Mouse (Mus musculus): ENCODE results near the gene Cntn3. TPM values are rescaled to one million over a fixed set of nuclear protein-coding genes. Genes with fewer than 3 reads are reported as not detected.
A peak's percentile ranks its signal among the peaks of the same experiment; 100 is the strongest.

Cntn3 gene
- polyA plus RNA-seq, 1 experiment, result 0.06 TPM

GRCm38 (mm10) chr6:102363291-102363832 lies 209.5 kb downstream of the Cntn3 start:
- no peak overlapping the region for H3K4me3 ChIP-seq (ENCODE audit: insufficient read depth, low read depth, low read length)
- WGBS, result 80% methylated on average over 3 of the region's 3 CpGs
- no peak for DNase-seq
- no peak overlapping the region for H3K27ac ChIP-seq (ENCODE audit: insufficient read depth, low read depth, low read length)
- no peaks in the 10 kb centered on the region for H3K27me3 ChIP-seq (replicated peaks; ENCODE audit: control insufficient read depth, insufficient read depth, low read length)
- H3K36me3 ChIP-seq (ENCODE audit: control insufficient read depth, insufficient read depth, low read length), result no peaks in the 10 kb centered on the region
- TF ChIP-seq CTCF (conservative IDR thresholded peaks at IDR 0.05; ENCODE audit: insufficient read depth, insufficient read length, low read depth, low read length) (no peak), POLR2A (IDR thresholded peaks at IDR 0.05; ENCODE audit: low read depth, low read length) (no peak)
- H3K4me1 ChIP-seq (ENCODE audit: control insufficient read depth, insufficient read depth, low read length), result no peaks in the 10 kb centered on the region

GRCm38 (mm10) chr6:102332144-102332543 lies 240.8 kb downstream of the Cntn3 start:
- Histone ChIP-seq H3K4me1 (ENCODE audit: control insufficient read depth, insufficient read depth, low read length) (no peaks in the 10 kb centered on the region), H3K27ac (ENCODE audit: insufficient read depth, low read depth, low read length) (no peak overlapping the region), H3K36me3 (ENCODE audit: control insufficient read depth, insufficient read depth, low read length) (no peaks in the 10 kb centered on the region), H3K4me3 (ENCODE audit: insufficient read depth, low read depth, low read length) (no peak overlapping the region), H3K27me3 (replicated peaks; ENCODE audit: control insufficient read depth, insufficient read depth, low read length) (no peaks in the 10 kb centered on the region)
- WGBS, result 81% methylated on average over 3 of the region's 3 CpGs
- DNase-seq, result no peak
- TF ChIP-seq POLR2A (IDR thresholded peaks at IDR 0.05; ENCODE audit: low read depth, low read length), result no peak
- no peak for TF ChIP-seq CTCF (conservative IDR thresholded peaks at IDR 0.05; ENCODE audit: insufficient read depth, insufficient read length, low read depth, low read length)

GRCm38 (mm10) chr6:102326711-102327110 lies 246.2 kb downstream of the Cntn3 start:
- no peak overlapping the region for H3K4me3 ChIP-seq (ENCODE audit: insufficient read depth, low read depth, low read length)
- TF ChIP-seq POLR2A (IDR thresholded peaks at IDR 0.05; ENCODE audit: low read depth, low read length) (no peak), CTCF (conservative IDR thresholded peaks at IDR 0.05; ENCODE audit: insufficient read depth, insufficient read length, low read depth, low read length) (no peak)
- no peaks in the 10 kb centered on the region for H3K4me1 ChIP-seq (ENCODE audit: control insufficient read depth, insufficient read depth, low read length)
- no peaks in the 10 kb centered on the region for H3K36me3 ChIP-seq (ENCODE audit: control insufficient read depth, insufficient read depth, low read length)
- 77% methylated on average over 2 of the region's 2 CpGs for WGBS
- DNase-seq, result no peak
- no peaks in the 10 kb centered on the region for H3K27me3 ChIP-seq (replicated peaks; ENCODE audit: control insufficient read depth, insufficient read depth, low read length)
- H3K27ac ChIP-seq (ENCODE audit: insufficient read depth, low read depth, low read length), result no peak overlapping the region

GRCm38 (mm10) chr6:102322614-102323284 lies 250.2 kb downstream of the Cntn3 start:
- 71% methylated on average over 4 of the region's 4 CpGs for WGBS
- Histone ChIP-seq H3K27ac (ENCODE audit: insufficient read depth, low read depth, low read length) (no peak overlapping the region), H3K27me3 (replicated peaks; ENCODE audit: control insufficient read depth, insufficient read depth, low read length) (no peaks in the 10 kb centered on the region), H3K4me3 (ENCODE audit: insufficient read depth, low read depth, low read length) (no peak overlapping the region), H3K4me1 (ENCODE audit: control insufficient read depth, insufficient read depth, low read length) (no peaks in the 10 kb centered on the region), H3K36me3 (ENCODE audit: control insufficient read depth, insufficient read depth, low read length) (no peaks in the 10 kb centered on the region)
- DNase-seq, result no peak
- TF ChIP-seq CTCF (conservative IDR thresholded peaks at IDR 0.05; ENCODE audit: insufficient read depth, insufficient read length, low read depth, low read length), result no peak
- TF ChIP-seq POLR2A (IDR thresholded peaks at IDR 0.05; ENCODE audit: low read depth, low read length), result no peak

GRCm38 (mm10) chr6:102319755-102320154 lies 253.1 kb downstream of the Cntn3 start:
- Histone ChIP-seq H3K27ac (ENCODE audit: insufficient read depth, low read depth, low read length) (no peak overlapping the region), H3K27me3 (replicated peaks; ENCODE audit: control insufficient read depth, insufficient read depth, low read length) (no peaks in the 10 kb centered on the region), H3K36me3 (ENCODE audit: control insufficient read depth, insufficient read depth, low read length) (no peaks in the 10 kb centered on the region), H3K4me1 (ENCODE audit: control insufficient read depth, insufficient read depth, low read length) (no peaks in the 10 kb centered on the region), H3K4me3 (ENCODE audit: insufficient read depth, low read depth, low read length) (no peak overlapping the region)
- WGBS, result 43% methylated on average over 3 of the region's 3 CpGs
- no peak for TF ChIP-seq CTCF (conservative IDR thresholded peaks at IDR 0.05; ENCODE audit: insufficient read depth, insufficient read length, low read depth, low read length)
- no peak for TF ChIP-seq POLR2A (IDR thresholded peaks at IDR 0.05; ENCODE audit: low read depth, low read length)
- DNase-seq, result peak; percentile 9

- 15% methylated on average over 2 of the region's 2 CpGs for WGBS
- no peak overlapping the region for H3K4me3 ChIP-seq (ENCODE audit: insufficient read depth, low read depth, low read length)
- no peak overlapping the region for H3K27ac ChIP-seq (ENCODE audit: insufficient read depth, low read depth, low read length)
- DNase-seq, result no peak
- no peak for TF ChIP-seq POLR2A (IDR thresholded peaks at IDR 0.05; ENCODE audit: low read depth, low read length)
- no peak for TF ChIP-seq CTCF (conservative IDR thresholded peaks at IDR 0.05; ENCODE audit: insufficient read depth, insufficient read length, low read depth, low read length)
- H3K36me3 ChIP-seq (ENCODE audit: control insufficient read depth, insufficient read depth, low read length), result no peaks in the 10 kb centered on the region
- H3K4me1 ChIP-seq (ENCODE audit: control insufficient read depth, insufficient read depth, low read length), result no peaks in the 10 kb centered on the region
- no peaks in the 10 kb centered on the region for H3K27me3 ChIP-seq (replicated peaks; ENCODE audit: control insufficient read depth, insufficient read depth, low read length)
These were observed 290.0 kb downstream of the Cntn3 start for GRCm38 (mm10) chr6:102282889-102283288.

- no peak for TF ChIP-seq POLR2A (IDR thresholded peaks at IDR 0.05; ENCODE audit: low read depth, low read length)
- TF ChIP-seq CTCF (conservative IDR thresholded peaks at IDR 0.05; ENCODE audit: insufficient read depth, insufficient read length, low read depth, low read length), result no peak
- Histone ChIP-seq H3K4me1 (ENCODE audit: control insufficient read depth, insufficient read depth, low read length) (no peaks in the 10 kb centered on the region), H3K4me3 (ENCODE audit: insufficient read depth, low read depth, low read length) (no peak overlapping the region), H3K27ac (ENCODE audit: insufficient read depth, low read depth, low read length) (no peak overlapping the region), H3K27me3 (replicated peaks; ENCODE audit: control insufficient read depth, insufficient read depth, low read length) (no peaks in the 10 kb centered on the region), H3K36me3 (ENCODE audit: control insufficient read depth, insufficient read depth, low read length) (no peaks in the 10 kb centered on the region)
- DNase-seq, result no peak
- WGBS, result 65% methylated on average over 1 of the region's 1 CpGs
These were observed 341.9 kb downstream of the Cntn3 start for GRCm38 (mm10) chr6:102231015-102231414.

All from kidney, adult 2 months (tissue).